Mouse (Mus musculus): ENCODE measurements around the gene Lrwd1. TPM values are rescaled to one million over a fixed set of nuclear protein-coding genes. Genes with fewer than 3 reads are reported as not detected.

Lrwd1 gene
- polyA plus RNA-seq, 1 experiment from 2014 or later: 18.5 TPM

- H3K4me1 ChIP-seq (ENCODE audit: insufficient read depth, low read depth, low read length): peaks cover 3% of the 10 kb centered on the region; the same call in 1 of the 2 replicates
- 73% methylated on average over 4 of the region's 4 CpGs for WGBS
- H3K36me3 ChIP-seq (ENCODE audit: insufficient read depth, low read length): no peaks in the 10 kb centered on the region
- ATAC-seq (no peak), DNase-seq (ENCODE audit: low spot score) (no peak)
- no peak overlapping the region for H3K4me2 ChIP-seq (replicated peaks; ENCODE audit: low read depth, low read length)
- no peak overlapping the region for H3K4me3 ChIP-seq (ENCODE audit: low read depth, low read length)
- H3K9me3 ChIP-seq (ENCODE audit: low read length): no peaks in the 10 kb centered on the region
- TF ChIP-seq EP300 (IDR thresholded peaks at IDR 0.05) (no peak), CTCF (IDR thresholded peaks at IDR 0.05) (peak; percentile 47)
- H3K27ac ChIP-seq (ENCODE audit: low read length): no peak overlapping the region
- no peaks in the 10 kb centered on the region for H3K27me3 ChIP-seq (replicated peaks; ENCODE audit: insufficient read depth, low read length)
- no peak overlapping the region for H3K9ac ChIP-seq (replicated peaks; ENCODE audit: low read depth)
Observed at GRCm38 (mm10) chr5:136082345-136082744, 53.5 kb downstream of the Lrwd1 start.

DNA sequence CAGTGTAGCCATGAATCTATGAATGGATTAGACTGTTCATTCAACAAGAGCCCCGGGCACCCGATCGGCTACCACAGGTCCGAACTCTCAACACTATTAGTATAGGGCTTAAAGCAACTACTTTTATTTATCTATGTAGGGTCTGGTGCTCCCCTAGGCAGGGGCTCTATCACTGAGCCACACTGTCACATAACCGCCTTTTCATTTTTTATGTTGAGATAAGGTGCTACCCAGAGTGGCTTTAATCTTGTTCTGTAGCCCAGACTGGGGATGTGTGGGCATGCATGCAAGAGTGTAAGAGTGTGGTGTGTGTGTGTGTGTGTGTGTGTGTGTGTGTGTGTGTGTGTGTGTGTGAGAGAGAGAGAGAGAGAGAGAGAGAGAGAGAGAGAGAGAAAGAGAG, 57.7 kb downstream of the Lrwd1 start:
- no peak overlapping the region for H3K27ac ChIP-seq (ENCODE audit: low read length)
- WGBS: 88% methylated on average over 5 of the region's 5 CpGs
- TF ChIP-seq EP300 (IDR thresholded peaks at IDR 0.05) (no peak), CTCF (IDR thresholded peaks at IDR 0.05) (no peak)

GRCm38 (mm10) chr5:136077001-136077550, 58.8 kb downstream of the Lrwd1 start:
- DNase-seq (ENCODE audit: low spot score): no peak
- no peak overlapping the region for H3K4me2 ChIP-seq (replicated peaks; ENCODE audit: low read depth, low read length)
- H3K9ac ChIP-seq (replicated peaks; ENCODE audit: low read depth): no peak overlapping the region
- H3K9me3 ChIP-seq (ENCODE audit: low read length): no peaks in the 10 kb centered on the region
- 66% methylated on average over 9 of the region's 9 CpGs for WGBS
- no peaks in the 10 kb centered on the region for H3K4me1 ChIP-seq (ENCODE audit: insufficient read depth, low read depth, low read length)
- no peak overlapping the region for H3K4me3 ChIP-seq (ENCODE audit: low read depth, low read length)
- H3K27ac ChIP-seq (ENCODE audit: low read length): no peak overlapping the region
- H3K27me3 ChIP-seq (replicated peaks; ENCODE audit: insufficient read depth, low read length): no peaks in the 10 kb centered on the region
- H3K36me3 ChIP-seq (ENCODE audit: insufficient read depth, low read length): no peaks in the 10 kb centered on the region
- TF ChIP-seq CTCF (IDR thresholded peaks at IDR 0.05) (no peak), EP300 (IDR thresholded peaks at IDR 0.05) (no peak)
- no peak for ATAC-seq

More for the DNA sequence above, 57.7 kb downstream of the Lrwd1 start:
- Histone ChIP-seq H3K4me3 (ENCODE audit: low read depth, low read length) (no peak overlapping the region), H3K4me1 (ENCODE audit: insufficient read depth, low read depth, low read length) (no peaks in the 10 kb centered on the region), H3K27me3 (replicated peaks; ENCODE audit: insufficient read depth, low read length) (no peaks in the 10 kb centered on the region), H3K36me3 (ENCODE audit: insufficient read depth, low read length) (no peaks in the 10 kb centered on the region), H3K9me3 (ENCODE audit: low read length) (no peaks in the 10 kb centered on the region), H3K4me2 (replicated peaks; ENCODE audit: low read depth, low read length) (no peak overlapping the region), H3K9ac (replicated peaks; ENCODE audit: low read depth) (no peak overlapping the region)
- DNase-seq (ENCODE audit: low spot score) (no peak), ATAC-seq (no peak)

GRCm38 (mm10) chr5:136076284-136076683, 59.6 kb downstream of the Lrwd1 start:
- no peaks in the 10 kb centered on the region for H3K36me3 ChIP-seq (ENCODE audit: insufficient read depth, low read length)
- no peaks in the 10 kb centered on the region for H3K27me3 ChIP-seq (replicated peaks; ENCODE audit: insufficient read depth, low read length)
- no peak for TF ChIP-seq CTCF (IDR thresholded peaks at IDR 0.05)
- TF ChIP-seq EP300 (IDR thresholded peaks at IDR 0.05): no peak
- no peak overlapping the region for H3K27ac ChIP-seq (ENCODE audit: low read length)
- WGBS: 15% methylated on average over 7 of the region's 7 CpGs
- H3K4me2 ChIP-seq (replicated peaks; ENCODE audit: low read depth, low read length): no peak overlapping the region
- ATAC-seq (no peak), DNase-seq (ENCODE audit: low spot score) (peak; percentile 16)
- H3K9ac ChIP-seq (replicated peaks; ENCODE audit: low read depth): no peak overlapping the region
- no peaks in the 10 kb centered on the region for H3K4me1 ChIP-seq (ENCODE audit: insufficient read depth, low read depth, low read length)
- H3K9me3 ChIP-seq (ENCODE audit: low read length): no peaks in the 10 kb centered on the region
- no peak overlapping the region for H3K4me3 ChIP-seq (ENCODE audit: low read depth, low read length)

DNA sequence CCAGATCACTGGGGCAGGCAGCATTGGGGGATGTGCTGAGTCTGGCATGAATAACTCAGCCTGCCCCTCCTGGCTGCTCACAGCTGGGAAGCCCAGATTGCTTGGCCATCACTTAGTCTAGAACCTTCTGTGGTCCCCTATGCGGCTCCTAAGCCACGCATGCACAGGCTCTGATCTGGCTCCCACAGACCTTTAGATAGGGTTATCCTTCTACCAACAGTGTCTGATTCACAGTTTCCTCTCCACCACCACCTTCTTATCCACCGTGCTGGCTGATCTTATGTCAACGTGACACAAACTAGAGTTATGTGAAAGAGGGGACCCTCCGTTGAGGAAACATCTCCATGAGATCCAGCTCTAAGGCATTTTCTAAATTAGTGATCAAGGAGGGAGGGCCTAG, 60.8 kb downstream of the Lrwd1 start:
- Histone ChIP-seq H3K4me3 (ENCODE audit: low read depth, low read length) (no peak overlapping the region), H3K4me2 (replicated peaks; ENCODE audit: low read depth, low read length) (no peak overlapping the region), H3K27me3 (replicated peaks; ENCODE audit: insufficient read depth, low read length) (no peaks in the 10 kb centered on the region), H3K36me3 (ENCODE audit: insufficient read depth, low read length) (no peaks in the 10 kb centered on the region), H3K27ac (ENCODE audit: low read length) (no peak overlapping the region), H3K9ac (replicated peaks; ENCODE audit: low read depth) (no peak overlapping the region), H3K4me1 (ENCODE audit: insufficient read depth, low read depth, low read length) (no peaks in the 10 kb centered on the region), H3K9me3 (ENCODE audit: low read length) (no peaks in the 10 kb centered on the region)
- ATAC-seq: no peak
- no peak for DNase-seq (ENCODE audit: low spot score)
- TF ChIP-seq CTCF (IDR thresholded peaks at IDR 0.05) (no peak), EP300 (IDR thresholded peaks at IDR 0.05) (no peak)
- 81% methylated on average over 5 of the region's 5 CpGs for WGBS

- Histone ChIP-seq H3K9me3 (ENCODE audit: low read length) (no peaks in the 10 kb centered on the region), H3K36me3 (ENCODE audit: insufficient read depth, low read length) (no peaks in the 10 kb centered on the region), H3K4me3 (ENCODE audit: low read depth, low read length) (no peak overlapping the region), H3K4me2 (replicated peaks; ENCODE audit: low read depth, low read length) (no peak overlapping the region), H3K27ac (ENCODE audit: low read length) (no peak overlapping the region), H3K9ac (replicated peaks; ENCODE audit: low read depth) (no peak overlapping the region), H3K4me1 (ENCODE audit: insufficient read depth, low read depth, low read length) (no peaks in the 10 kb centered on the region), H3K27me3 (replicated peaks; ENCODE audit: insufficient read depth, low read length) (no peaks in the 10 kb centered on the region)
- ATAC-seq (no peak), DNase-seq (ENCODE audit: low spot score) (no peak)
- 68% methylated on average over 11 of the region's 11 CpGs for WGBS
- TF ChIP-seq EP300 (IDR thresholded peaks at IDR 0.05) (no peak), CTCF (IDR thresholded peaks at IDR 0.05) (no peak)
Observed at GRCm38 (mm10) chr5:136073526-136073925, 62.3 kb downstream of the Lrwd1 start.

- WGBS: 40% methylated on average over 6 of the region's 6 CpGs
- H3K9ac ChIP-seq (replicated peaks; ENCODE audit: low read depth): no peak overlapping the region
Observed at GRCm38 (mm10) chr5:136073051-136073450, 62.8 kb downstream of the Lrwd1 start.

More at GRCm38 (mm10) chr5:136073051-136073450, 62.8 kb downstream of the Lrwd1 start:
- ATAC-seq: no peak
- Histone ChIP-seq H3K27ac (ENCODE audit: low read length) (no peak overlapping the region), H3K27me3 (replicated peaks; ENCODE audit: insufficient read depth, low read length) (no peaks in the 10 kb centered on the region), H3K9me3 (ENCODE audit: low read length) (no peaks in the 10 kb centered on the region), H3K4me2 (replicated peaks; ENCODE audit: low read depth, low read length) (no peak overlapping the region), H3K4me1 (ENCODE audit: insufficient read depth, low read depth, low read length) (no peaks in the 10 kb centered on the region), H3K4me3 (ENCODE audit: low read depth, low read length) (no peak overlapping the region), H3K36me3 (ENCODE audit: insufficient read depth, low read length) (no peaks in the 10 kb centered on the region)
- TF ChIP-seq EP300 (IDR thresholded peaks at IDR 0.05) (no peak), CTCF (IDR thresholded peaks at IDR 0.05) (no peak)
- DNase-seq (ENCODE audit: low spot score): no peak

Small RNA genes within 50 kb of the gene (microRNA-seq; reads per million reads assigned to microRNA genes)
- not detected for gene Mir7035

Other genes with a start within 250 kb of the Lrwd1 start
- gene Hspb1, start 248.2 kb downstream of the Lrwd1 start, polyA plus RNA-seq (2015; fragmentation: Nextera tagmentation; extraction: Ambion mirVana): 198 and 248 TPM in 2 replicates
- 75.5 and 87.5 TPM in 2 replicates for gene Ywhag, start 201.5 kb downstream of the Lrwd1 start, polyA plus RNA-seq (2015; fragmentation: Nextera tagmentation; extraction: Ambion mirVana)
- gene Ssc4d, start 161.5 kb downstream of the Lrwd1 start, polyA plus RNA-seq (2015; fragmentation: Nextera tagmentation; extraction: Ambion mirVana): 1.8 and 2.5 TPM in 2 replicates
- 0.24 and 0.35 TPM in 2 replicates for gene Zp3, start 156.0 kb downstream of the Lrwd1 start, polyA plus RNA-seq (2015; fragmentation: Nextera tagmentation; extraction: Ambion mirVana)
- 18.9 and 21.6 TPM in 2 replicates for gene Dtx2, start 141.3 kb downstream of the Lrwd1 start, polyA plus RNA-seq (2015; fragmentation: Nextera tagmentation; extraction: Ambion mirVana)
- gene Upk3b, start 97.6 kb downstream of the Lrwd1 start, polyA plus RNA-seq (2015; fragmentation: Nextera tagmentation; extraction: Ambion mirVana): 35.7 and 38.8 TPM in 2 replicates
- 1.1 and 1.2 TPM in 2 replicates for gene Upk3bl, start 81.6 kb downstream of the Lrwd1 start, polyA plus RNA-seq (2015; fragmentation: Nextera tagmentation; extraction: Ambion mirVana)
- 2.0 and 2.8 TPM in 2 replicates for gene Rasa4, start 52.2 kb downstream of the Lrwd1 start, polyA plus RNA-seq (2015; fragmentation: Nextera tagmentation; extraction: Ambion mirVana)
- 175 and 184 TPM in 2 replicates for gene Polr2j, start 19.4 kb downstream of the Lrwd1 start, polyA plus RNA-seq (2015; fragmentation: Nextera tagmentation; extraction: Ambion mirVana)
- 13.5 and 13.9 TPM in 2 replicates for gene Alkbh4, start 72 bp upstream of the Lrwd1 start, polyA plus RNA-seq (2015; fragmentation: Nextera tagmentation; extraction: Ambion mirVana)
- 11.2 and 14.0 TPM in 2 replicates for gene Orai2, start 34.6 kb upstream of the Lrwd1 start, polyA plus RNA-seq (2015; fragmentation: Nextera tagmentation; extraction: Ambion mirVana)
- gene Prkrip1, start 62.9 kb upstream of the Lrwd1 start, polyA plus RNA-seq (2015; fragmentation: Nextera tagmentation; extraction: Ambion mirVana): 32.9 and 37.7 TPM in 2 replicates
- 1.5 and 1.8 TPM in 2 replicates for gene Sh2b2, start 110.5 kb upstream of the Lrwd1 start, polyA plus RNA-seq (2015; fragmentation: Nextera tagmentation; extraction: Ambion mirVana)

Data from lung, postnatal 0 days (tissue).